Mouse (Mus musculus) erythroblast, embryonic 14.5 days (primary cell): ENCODE measurements around the gene Misp. TPM values are rescaled to one million over a fixed set of nuclear protein-coding genes. Genes with fewer than 3 reads are reported as not detected.

Experiments used
- H3K27me3 ChIP-seq: 2 replicates; pipeline ENCODE4 v1.6.1; 2012; ENCODE audit warnings: inconsistent platforms; ENCODE audit not compliant: control insufficient read depth
- H3K36me3 ChIP-seq: 2 replicates; pipeline ENCODE4 v1.6.1; 2012; ENCODE audit warnings: mild to moderate bottlenecking, inconsistent platforms; ENCODE audit not compliant: control insufficient read depth
- H3K4me1 ChIP-seq: 2 replicates; pipeline ENCODE4 v1.6.1; 2012; ENCODE audit warnings: inconsistent platforms; ENCODE audit not compliant: control insufficient read depth
- H3K4me3 ChIP-seq: replicated peaks from 2 replicates; pipeline ENCODE3; 2012; ENCODE audit warnings: moderate library complexity, mild to moderate bottlenecking, inconsistent platforms
- H3K9me3 ChIP-seq: 2 replicates; pipeline ENCODE4 v1.6.1; 2012; ENCODE audit warnings: low read length, inconsistent platforms, mixed read lengths; ENCODE audit not compliant: control insufficient read depth
- GATA1 ChIP-seq: IDR thresholded peaks from 2 replicates; pipeline ENCODE4 v1.6.1; 2012; ENCODE audit warnings: low read length, inconsistent platforms, mixed read lengths
- TAL1 ChIP-seq: IDR thresholded peaks from 3 replicates; pipeline ENCODE4 v1.6.1; 2012; ENCODE audit warnings: low read length, inconsistent platforms, mixed read lengths
- polyA plus RNA-seq: library from polyadenylated mRNA; stranded (reverse); fragments of >175 nt; gene quantifications from 2 replicates; pipeline ENCODE4 v1.2.3, GENCODE M21; 2012

The Misp gene
- polyA plus RNA-seq, 1 experiment: not detected

DNA sequence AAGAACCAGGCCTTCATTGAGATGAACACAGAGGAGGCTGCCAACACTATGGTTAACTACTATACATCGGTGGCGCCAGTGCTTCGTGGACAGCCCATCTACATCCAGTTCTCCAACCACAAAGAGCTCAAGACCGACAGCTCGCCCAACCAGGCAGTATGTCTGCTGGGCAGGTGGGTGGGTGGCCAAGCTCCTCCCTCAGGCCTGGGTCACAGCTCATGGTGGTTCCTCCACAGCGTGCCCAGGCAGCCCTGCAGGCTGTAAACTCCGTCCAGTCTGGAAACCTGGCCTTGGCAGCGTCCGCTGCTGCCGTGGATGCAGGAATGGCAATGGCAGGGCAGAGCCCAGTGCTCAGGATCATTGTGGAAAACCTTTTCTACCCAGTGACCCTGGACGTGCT, 38.3 kb downstream of the Misp start:
- no peak overlapping the region for H3K4me3 ChIP-seq
- H3K9me3 ChIP-seq: no peaks in the 10 kb centered on the region
- peaks cover 84% of the 10 kb centered on the region for H3K36me3 ChIP-seq
- peaks cover 47% of the 10 kb centered on the region for H3K4me1 ChIP-seq
- TF ChIP-seq TAL1 (no peak), GATA1 (no peak)
- H3K27me3 ChIP-seq: no peaks in the 10 kb centered on the region; the same call in 1 of the 2 replicates

DNA sequence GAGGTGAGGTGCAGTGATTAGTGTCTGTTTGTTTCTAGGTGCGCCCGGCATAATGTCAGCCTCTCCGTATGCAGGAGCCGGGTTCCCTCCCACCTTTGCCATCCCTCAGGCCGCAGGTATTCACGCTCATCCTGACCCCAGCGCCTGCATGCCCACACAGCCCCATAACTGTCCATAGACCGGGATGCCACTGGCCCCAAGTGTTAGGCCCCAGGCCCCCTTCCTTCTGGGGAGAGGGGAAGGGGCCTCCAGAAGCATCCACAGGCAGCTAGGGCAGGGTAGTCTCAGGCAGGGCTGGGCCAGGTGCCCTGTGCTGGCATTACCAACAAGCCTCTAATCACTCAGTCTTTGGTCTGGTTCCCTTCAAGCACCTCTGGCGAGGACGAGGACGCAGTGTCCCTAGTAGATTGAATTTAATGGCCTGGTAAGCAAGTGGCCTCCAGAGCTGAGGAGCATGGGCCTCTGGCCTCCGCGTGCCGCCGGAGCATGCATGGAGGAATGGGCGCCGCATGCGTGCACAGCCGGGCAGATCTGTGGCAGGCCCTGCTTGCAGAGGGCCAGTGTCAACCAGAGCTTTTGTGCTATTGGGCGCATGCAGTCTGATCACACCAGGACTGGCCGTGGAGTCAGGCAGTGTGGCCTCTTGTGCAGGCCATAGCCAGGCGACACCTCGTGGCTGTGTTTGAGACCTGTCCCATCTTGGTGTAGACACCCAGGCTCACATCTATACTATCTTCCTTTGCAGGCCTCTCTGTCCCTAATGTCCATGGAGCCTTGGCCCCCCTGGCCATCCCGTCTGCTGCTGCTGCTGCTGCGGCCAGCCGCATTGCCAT, 39.5 kb downstream of the Misp start:
- TF ChIP-seq TAL1: no peak
- TF ChIP-seq GATA1: no peak
- peaks cover 52% of the 10 kb centered on the region for H3K4me1 ChIP-seq
- H3K36me3 ChIP-seq: peaks cover 96% of the 10 kb centered on the region
- no peaks in the 10 kb centered on the region; the same call in 1 of the 2 replicates for H3K27me3 ChIP-seq
- H3K9me3 ChIP-seq: no peaks in the 10 kb centered on the region
- no peak overlapping the region for H3K4me3 ChIP-seq

DNA sequence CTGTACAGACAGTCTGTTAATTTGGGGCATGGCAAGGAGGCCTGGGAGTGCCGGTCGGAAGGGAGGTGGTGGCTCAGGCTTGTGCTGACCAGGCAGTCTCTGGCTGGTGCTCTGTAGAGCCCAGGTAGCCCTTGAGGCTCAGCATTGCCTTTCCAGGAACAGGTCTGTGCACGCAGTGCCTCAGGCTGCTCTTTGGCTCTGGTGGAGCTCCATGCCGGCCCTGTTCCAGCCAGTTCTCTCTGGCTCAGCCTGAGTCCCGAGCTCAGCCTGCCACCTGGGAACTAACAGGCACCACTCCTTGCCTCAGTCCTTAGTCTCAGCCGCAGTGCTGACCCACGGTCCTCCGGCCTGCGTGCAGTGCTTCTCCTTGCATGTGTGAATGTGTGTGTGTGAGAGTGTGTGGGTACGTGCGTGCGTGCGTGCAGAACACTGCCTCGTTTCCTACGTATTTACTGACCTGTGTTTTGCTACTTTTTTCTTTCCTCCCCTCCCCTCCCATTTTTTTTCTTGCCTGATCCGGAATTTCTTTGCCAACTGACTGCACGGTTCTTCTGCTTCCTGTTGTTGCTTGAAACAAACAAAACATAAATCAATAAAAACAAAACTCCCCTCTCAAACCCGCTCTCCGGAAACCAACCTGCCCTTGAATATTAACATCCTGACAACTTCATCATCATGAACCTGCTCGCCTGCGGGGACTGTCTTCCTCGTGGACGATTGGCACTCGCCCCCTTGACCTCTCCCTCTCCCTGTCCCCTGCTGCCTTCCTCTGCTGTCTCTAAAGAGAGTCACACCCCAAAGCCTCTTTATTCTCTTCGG, 40.6 kb downstream of the Misp start:
- TF ChIP-seq TAL1 (no peak), GATA1 (no peak)
- Histone ChIP-seq H3K27me3 (no peaks in the 10 kb centered on the region; the same call in 1 of the 2 replicates), H3K9me3 (no peaks in the 10 kb centered on the region), H3K4me3 (no peak overlapping the region), H3K4me1 (peaks cover 44% of the 10 kb centered on the region), H3K36me3 (peaks cover 99% of the 10 kb centered on the region)

DNA sequence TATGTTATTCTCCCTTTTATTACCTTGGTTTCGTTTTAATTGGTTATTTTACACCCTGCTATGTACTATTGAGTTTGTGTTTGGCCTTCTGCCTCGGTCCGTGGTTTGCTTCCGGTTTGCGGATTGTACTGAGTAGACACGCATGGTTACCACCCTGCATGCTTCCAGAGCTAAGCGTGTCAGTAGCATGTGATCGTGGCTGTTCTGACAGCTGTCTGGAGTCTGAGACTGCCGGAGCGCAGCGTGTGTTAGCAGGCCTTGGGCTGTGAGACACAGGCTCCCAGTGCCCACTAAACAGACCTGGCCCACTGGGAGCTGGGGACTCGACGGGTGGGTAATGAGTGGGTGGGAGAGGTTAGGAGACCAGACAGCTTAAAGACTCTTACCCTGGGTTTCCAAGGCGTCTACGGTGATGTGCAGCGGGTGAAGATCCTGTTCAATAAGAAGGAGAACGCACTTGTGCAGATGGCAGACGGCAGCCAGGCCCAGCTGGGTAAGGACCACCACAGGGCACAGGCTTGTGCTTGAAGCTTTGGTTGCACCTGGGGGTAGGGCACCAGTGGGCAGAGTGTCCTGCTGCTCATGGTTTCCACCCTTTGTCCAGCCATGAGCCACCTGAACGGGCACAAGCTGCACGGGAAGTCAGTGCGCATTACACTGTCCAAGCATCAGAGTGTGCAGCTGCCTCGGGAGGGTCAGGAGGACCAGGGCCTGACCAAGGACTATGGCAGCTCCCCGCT, 41.4 kb downstream of the Misp start:
- peaks cover 36% of the 10 kb centered on the region for H3K4me1 ChIP-seq
- no peaks in the 10 kb centered on the region for H3K9me3 ChIP-seq
- peaks cover 91% of the 10 kb centered on the region for H3K36me3 ChIP-seq
- no peaks in the 10 kb centered on the region; the same call in 1 of the 2 replicates for H3K27me3 ChIP-seq
- no peak overlapping the region for H3K4me3 ChIP-seq
- no peak for TF ChIP-seq TAL1

DNA sequence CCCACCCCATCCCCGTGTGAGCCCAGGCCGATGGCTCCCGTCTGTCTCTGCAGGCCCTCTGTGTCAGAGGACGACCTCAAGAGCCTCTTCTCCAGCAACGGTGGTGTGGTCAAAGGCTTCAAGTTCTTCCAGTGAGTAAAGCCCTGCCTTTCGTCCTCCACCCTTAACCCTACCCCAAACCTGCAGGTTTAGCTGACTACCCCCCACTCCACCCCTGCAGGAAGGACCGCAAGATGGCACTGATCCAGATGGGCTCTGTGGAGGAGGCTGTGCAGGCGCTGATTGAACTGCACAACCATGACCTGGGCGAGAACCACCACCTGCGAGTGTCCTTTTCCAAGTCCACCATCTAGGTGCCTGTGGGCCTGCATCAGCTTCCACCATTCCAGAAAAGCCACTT, 42.1 kb downstream of the Misp start:
- TF ChIP-seq TAL1 (no peak), GATA1 (no peak)
- Histone ChIP-seq H3K4me3 (no peak overlapping the region), H3K27me3 (no peaks in the 10 kb centered on the region; the same call in 1 of the 2 replicates), H3K9me3 (no peaks in the 10 kb centered on the region), H3K4me1 (peaks cover 29% of the 10 kb centered on the region), H3K36me3 (peaks cover 84% of the 10 kb centered on the region)

DNA sequence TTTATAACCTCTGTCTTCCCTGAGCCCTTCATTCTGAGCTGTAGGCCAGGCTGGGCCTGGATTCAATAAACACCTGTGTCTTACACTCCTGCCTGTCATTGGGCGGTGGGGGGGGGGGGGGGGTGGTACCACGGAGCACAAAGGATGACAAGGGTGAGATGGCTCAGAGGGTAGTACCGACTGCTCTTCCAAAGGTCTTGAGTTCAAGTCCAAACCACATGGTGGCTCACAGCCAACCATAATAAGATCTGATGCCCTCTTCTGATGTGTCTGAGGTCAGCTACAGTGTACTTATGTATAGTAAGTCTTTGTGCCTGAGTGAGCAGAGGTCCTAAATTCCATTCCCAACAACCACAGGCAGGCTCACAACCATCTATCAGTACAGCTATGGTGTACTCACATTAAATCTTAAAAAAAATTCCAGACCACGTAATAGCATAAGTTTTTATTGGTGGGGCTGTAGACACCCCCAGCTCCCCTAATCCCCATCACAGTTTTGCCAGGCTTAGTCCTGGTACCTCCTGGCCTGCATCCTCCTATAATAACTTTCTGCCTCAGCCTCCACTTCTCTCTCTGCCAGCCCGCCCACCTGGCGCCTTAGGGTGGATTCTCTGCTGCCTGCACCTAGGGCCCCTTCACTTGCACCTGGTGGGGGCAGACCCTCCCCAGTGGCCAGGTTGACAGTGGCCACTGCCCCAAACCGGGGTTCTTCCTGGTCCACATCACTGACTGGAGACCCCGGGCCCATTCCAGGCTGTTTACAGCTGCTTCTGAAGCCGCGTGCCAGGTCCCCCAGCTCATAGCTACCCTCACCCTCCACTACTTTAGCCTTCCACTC, 43.8 kb downstream of the Misp start:
- no peaks in the 10 kb centered on the region for H3K9me3 ChIP-seq
- H3K36me3 ChIP-seq: peaks cover 67% of the 10 kb centered on the region
- TF ChIP-seq TAL1 (no peak), GATA1 (no peak)
- H3K4me3 ChIP-seq: no peak overlapping the region
- no peaks in the 10 kb centered on the region; the same call in none of the 2 replicates for H3K27me3 ChIP-seq
- peaks cover 17% of the 10 kb centered on the region for H3K4me1 ChIP-seq

DNA sequence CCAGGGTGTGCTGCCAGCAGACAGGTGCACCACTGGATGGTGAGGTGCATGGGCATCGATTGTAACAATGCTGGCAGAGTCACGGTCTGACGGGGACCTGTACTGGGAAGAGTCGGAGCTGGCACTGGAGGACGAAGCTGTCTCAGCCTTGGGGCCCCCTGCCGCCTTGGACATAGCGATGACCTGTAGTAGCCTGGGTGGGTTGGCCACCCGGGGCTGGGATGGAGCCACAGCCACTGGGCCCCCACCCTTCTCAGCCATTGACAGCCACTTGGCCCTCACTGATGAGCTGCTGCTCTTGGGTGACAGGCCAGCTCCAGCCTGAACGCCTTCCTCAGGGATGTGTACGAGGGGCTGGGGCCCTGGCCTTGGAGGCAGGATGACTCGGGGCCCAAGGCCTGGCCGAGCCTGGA, 44.4 kb downstream of the Misp start:
- peaks cover 61% of the 10 kb centered on the region for H3K36me3 ChIP-seq
- TF ChIP-seq TAL1 (no peak), GATA1 (no peak)
- no peak overlapping the region for H3K4me3 ChIP-seq
- H3K9me3 ChIP-seq: no peaks in the 10 kb centered on the region
- peaks cover 12% of the 10 kb centered on the region for H3K4me1 ChIP-seq
- H3K27me3 ChIP-seq: no peaks in the 10 kb centered on the region; the same call in none of the 2 replicates

DNA sequence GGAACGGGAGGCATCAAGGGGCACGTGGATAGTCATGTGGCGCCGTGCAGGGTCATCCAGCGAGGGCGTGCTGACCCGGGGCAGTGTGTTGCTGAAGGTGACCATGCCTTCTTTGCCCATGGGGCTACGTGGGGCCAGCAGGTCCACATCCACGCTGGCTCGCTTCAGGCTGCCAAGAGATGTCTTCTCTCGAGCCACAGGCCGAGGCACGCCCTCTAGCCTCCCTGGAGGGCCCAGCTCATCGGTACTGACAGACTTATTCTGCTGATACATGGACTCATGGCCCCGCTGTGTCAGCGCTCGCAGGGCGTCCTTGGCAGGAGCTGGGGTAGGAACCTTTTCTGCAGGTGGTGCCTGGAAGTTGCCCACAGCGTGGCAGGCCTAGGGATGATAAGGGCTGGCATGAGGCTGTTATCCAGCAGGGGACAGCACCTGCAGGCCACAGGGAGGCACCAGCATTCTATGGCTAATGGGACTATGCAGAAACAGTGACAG, 45.1 kb downstream of the Misp start:
- no peaks in the 10 kb centered on the region for H3K9me3 ChIP-seq
- no peak for TF ChIP-seq GATA1
- no peak for TF ChIP-seq TAL1
- H3K27me3 ChIP-seq: no peaks in the 10 kb centered on the region; the same call in 1 of the 2 replicates
- peaks cover 55% of the 10 kb centered on the region for H3K36me3 ChIP-seq
- peaks cover 7% of the 10 kb centered on the region for H3K4me1 ChIP-seq
- H3K4me3 ChIP-seq: no peak overlapping the region
